Mouse (Mus musculus) limb, embryonic 13.5 days (tissue): Measurements from ENCODE around the gene Etv5. TPM values are rescaled to one million over a fixed set of nuclear protein-coding genes. Genes with fewer than 3 reads are reported as not detected.

Experiments
- ATAC-seq: fragments of 200-750 bp; cut with Nextera tagmentation; 2 replicates; pipeline ENCODE4 v1.8.0; 2017; ENCODE audit warnings: low read depth, moderate number of reproducible peaks, moderate TSS enrichment; ENCODE audit not compliant: low FRiP score
- H3K27ac ChIP-seq: fragments of 300-500 bp; sonication (generic); 2 replicates; pipeline ENCODE4 v1.5.1; 2015; ENCODE audit warnings: inconsistent platforms, mild to moderate bottlenecking, moderate library complexity
- H3K27me3 ChIP-seq: fragments of 300-500 bp; sonication (generic); 2 replicates; pipeline ENCODE4 v1.6.1; 2015; ENCODE audit warnings: mild to moderate bottlenecking, inconsistent platforms
- H3K36me3 ChIP-seq: fragments of 300-500 bp; sonication (generic); 2 replicates; pipeline ENCODE4 v1.6.1; 2015; ENCODE audit warnings: inconsistent platforms, mild to moderate bottlenecking, moderate library complexity
- H3K4me1 ChIP-seq: fragments of 300-500 bp; sonication (generic); 2 replicates; pipeline ENCODE4 v1.6.1; 2015; ENCODE audit warnings: inconsistent platforms
- H3K4me2 ChIP-seq: fragments of 300-500 bp; sonication (generic); replicated peaks from 2 replicates; pipeline ENCODE4 v1.6.1; 2015; ENCODE audit warnings: inconsistent platforms, mild to moderate bottlenecking, moderate library complexity
- H3K4me3 ChIP-seq: fragments of 300-500 bp; sonication (generic); 2 replicates; pipeline ENCODE4 v1.5.1; 2015; ENCODE audit warnings: moderate library complexity, mild to moderate bottlenecking, inconsistent platforms
- H3K9ac ChIP-seq: fragments of 300-500 bp; sonication (generic); 2 replicates; pipeline ENCODE4 v1.6.1; 2015; ENCODE audit warnings: mild to moderate bottlenecking, inconsistent platforms
- H3K9me3 ChIP-seq: fragments of 300-500 bp; sonication (generic); 2 replicates; pipeline ENCODE4 v1.6.1; 2016; ENCODE audit warnings: inconsistent platforms
- WGBS: fragments of 180-500 bp; shearing (Covaris S2); methylation state at CpG from one replicate; pipeline ENCODE4 v1.1.7; 2015; 5-methylcytosine and 5-hydroxymethylcytosine counted together
- polyA plus RNA-seq: library from polyadenylated mRNA; unstranded; fragments of >200 nt; fragmentation: Nextera tagmentation; extraction: Ambion mirVana; gene quantifications from 2 replicates; pipeline ENCODE4 v1.2.1, GENCODE M21; 2015

The Etv5 gene
- polyA plus RNA-seq, 1 experiment from 2014 or later: 45.8 TPM

- H3K36me3 ChIP-seq: no peaks in the 10 kb centered on the region
- H3K27ac ChIP-seq: no peak overlapping the region
- H3K4me3 ChIP-seq: no peak overlapping the region
- no peaks in the 10 kb centered on the region for H3K9me3 ChIP-seq
- ATAC-seq: no peak
- peaks cover 34% of the 10 kb centered on the region for H3K4me1 ChIP-seq
- peaks cover 9% of the 10 kb centered on the region for H3K27me3 ChIP-seq
- 84% methylated on average over 7 of the region's 7 CpGs for WGBS
- no peak overlapping the region for H3K9ac ChIP-seq
- no peak overlapping the region for H3K4me2 ChIP-seq
Measured at GRCm38 (mm10) chr16:22442202-22442601, 2.7 kb upstream of the Etv5 start.

DNA sequence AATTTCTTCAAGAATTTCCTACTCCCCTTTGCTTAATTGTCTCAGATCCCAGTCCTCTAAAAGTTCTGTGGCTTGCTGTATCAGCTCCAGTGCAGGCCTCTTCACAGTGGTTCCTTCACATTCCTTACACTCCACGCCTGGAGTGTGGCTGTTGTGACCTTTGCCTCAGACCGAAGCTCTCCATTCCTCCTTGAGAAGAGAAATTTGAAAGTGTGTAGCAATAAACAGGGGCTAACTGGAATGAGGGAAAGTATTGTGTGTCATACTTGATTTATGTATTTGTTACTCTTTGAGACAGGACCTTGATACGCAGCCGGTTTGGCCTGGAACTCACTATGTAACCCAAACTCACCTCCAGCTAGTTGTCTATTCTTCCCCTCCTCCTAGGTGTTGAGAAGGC, 1.8 kb upstream of the Etv5 start:
- WGBS: 61% methylated on average over 4 of the region's 4 CpGs
- peaks cover 34% of the 10 kb centered on the region for H3K4me1 ChIP-seq
- no peak overlapping the region for H3K4me3 ChIP-seq
- ATAC-seq: no peak
- H3K36me3 ChIP-seq: no peaks in the 10 kb centered on the region
- no peak overlapping the region for H3K27ac ChIP-seq
- H3K9me3 ChIP-seq: no peaks in the 10 kb centered on the region
- H3K9ac ChIP-seq: no peak overlapping the region
- H3K27me3 ChIP-seq: peaks cover 9% of the 10 kb centered on the region
- H3K4me2 ChIP-seq: peak overlapping the region; percentile 96

DNA sequence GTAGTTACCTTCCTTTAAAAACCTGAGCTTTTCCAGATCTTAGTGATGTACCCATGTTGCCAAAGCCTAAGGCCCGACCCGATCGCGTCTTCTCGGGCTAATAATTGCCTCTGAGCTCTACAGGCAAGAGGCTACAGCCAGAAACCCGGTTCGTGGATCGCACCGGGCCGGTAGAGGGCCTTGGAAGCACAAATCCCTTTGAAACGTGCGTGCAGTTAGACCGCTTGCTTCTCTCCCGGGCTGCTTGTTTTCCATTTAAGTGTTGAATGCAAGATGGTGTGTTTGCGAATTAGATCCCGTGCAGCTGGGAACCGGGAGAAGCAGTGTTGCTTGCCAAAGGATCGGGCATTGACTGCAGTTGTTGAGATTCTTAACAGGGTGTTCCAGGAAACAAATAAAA, 750 bp upstream of the Etv5 start:
- H3K9me3 ChIP-seq: no peaks in the 10 kb centered on the region
- peaks cover 34% of the 10 kb centered on the region for H3K4me1 ChIP-seq
- H3K36me3 ChIP-seq: no peaks in the 10 kb centered on the region; the same call in 1 of the 2 replicates
- ATAC-seq: no peak
- H3K27me3 ChIP-seq: peaks cover 9% of the 10 kb centered on the region
- peak overlapping the region; percentile 52 for H3K9ac ChIP-seq
- peak overlapping the region; percentile 85 for H3K27ac ChIP-seq
- H3K4me3 ChIP-seq: peak overlapping the region; percentile 87
- peak overlapping the region; percentile 96 for H3K4me2 ChIP-seq
- under 1% methylated on average over 18 of the region's 18 CpGs for WGBS

DNA sequence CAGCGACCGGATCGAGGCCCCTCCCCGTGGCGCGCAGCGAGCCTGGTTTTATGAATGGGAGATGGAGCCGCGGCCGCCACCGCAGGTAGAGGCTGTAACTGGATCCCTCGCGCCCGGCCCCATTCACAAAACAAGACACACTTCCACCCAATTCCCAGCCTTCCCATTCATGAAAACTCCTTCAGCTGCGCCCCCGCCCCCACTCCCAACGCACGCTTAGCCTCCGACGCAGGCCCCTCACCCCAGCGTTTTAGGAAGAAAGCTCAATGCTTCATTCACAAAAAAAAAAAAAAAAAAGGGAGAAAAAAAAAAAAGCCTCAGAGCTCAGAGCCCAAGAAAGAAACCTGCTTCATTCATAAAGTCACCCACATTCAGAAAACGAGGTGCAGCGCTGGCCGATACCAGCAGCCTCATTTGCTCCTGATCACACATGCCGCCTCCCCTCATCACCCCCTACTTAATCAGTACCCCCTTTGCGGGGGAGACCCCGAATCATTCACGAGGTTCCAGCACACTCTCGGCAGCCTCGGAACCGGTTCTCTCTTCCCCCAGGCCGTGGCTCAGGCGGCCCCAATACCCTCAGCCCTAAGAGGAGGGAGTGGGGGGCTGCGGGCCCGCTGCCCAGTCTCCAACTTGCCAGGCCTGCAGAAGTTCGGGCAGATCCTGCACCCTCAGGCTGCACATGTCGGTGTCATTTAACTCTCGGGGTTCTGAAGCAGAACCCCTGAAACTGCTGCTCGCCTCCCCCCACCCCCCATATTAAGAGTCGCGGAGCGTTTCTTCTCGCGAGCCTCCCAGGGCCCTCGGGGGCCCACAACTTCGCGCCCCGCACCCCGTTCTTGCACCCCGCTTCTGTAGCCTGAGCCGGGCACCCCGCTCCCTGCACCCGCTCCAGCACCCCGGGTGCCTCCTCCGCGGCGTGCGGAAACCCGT, 812 bp downstream of the Etv5 start:
- Histone ChIP-seq H3K27ac (peak overlapping the region; percentile 78), H3K4me3 (peak overlapping the region; percentile 87), H3K36me3 (no peaks in the 10 kb centered on the region; the same call in 1 of the 2 replicates), H3K4me1 (peaks cover 38% of the 10 kb centered on the region), H3K27me3 (peaks cover 9% of the 10 kb centered on the region), H3K9me3 (no peaks in the 10 kb centered on the region), H3K9ac (peak overlapping the region; percentile 82), H3K4me2 (peak overlapping the region; percentile 96)
- WGBS: under 1% methylated on average over 59 of the region's 59 CpGs
- peak; percentile 24 for ATAC-seq

DNA sequence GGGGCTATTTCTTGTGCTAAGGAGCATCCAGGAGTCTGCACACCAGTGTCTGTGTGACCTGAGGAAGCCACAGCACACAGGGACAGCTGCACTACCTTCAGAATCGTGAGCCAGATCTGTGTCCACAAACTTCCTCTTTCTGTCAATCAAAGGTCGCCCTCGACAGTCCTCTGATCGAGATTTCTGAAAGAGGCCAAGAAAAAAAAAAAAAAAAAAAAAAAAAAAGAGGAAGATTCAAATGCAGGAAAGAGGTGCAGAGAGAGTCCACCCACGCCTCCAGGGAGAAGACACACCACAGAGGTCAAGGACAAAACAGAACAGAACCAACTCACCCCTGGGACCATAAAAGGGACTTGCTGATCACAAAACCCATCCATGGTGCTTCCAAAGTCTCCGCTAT, 3.4 kb downstream of the Etv5 start:
- 64% methylated on average over 6 of the region's 6 CpGs for WGBS
- no peak overlapping the region for H3K27ac ChIP-seq
- H3K4me1 ChIP-seq: peaks cover 35% of the 10 kb centered on the region
- ATAC-seq: no peak
- no peaks in the 10 kb centered on the region for H3K9me3 ChIP-seq
- no peak overlapping the region for H3K9ac ChIP-seq
- H3K4me2 ChIP-seq: no peak overlapping the region
- H3K4me3 ChIP-seq: no peak overlapping the region
- H3K27me3 ChIP-seq: peaks cover 4% of the 10 kb centered on the region
- peaks cover 3% of the 10 kb centered on the region for H3K36me3 ChIP-seq

- H3K27me3 ChIP-seq: 0 out of 2 replicates have a peak, but pooled peaks cover 2% of the 10 kb centered on the region
- peaks cover 40% of the 10 kb centered on the region for H3K4me1 ChIP-seq
- no peak for ATAC-seq
- no peak overlapping the region for H3K27ac ChIP-seq
- H3K36me3 ChIP-seq: peaks cover 3% of the 10 kb centered on the region
- no peaks in the 10 kb centered on the region for H3K9me3 ChIP-seq
- H3K9ac ChIP-seq: no peak overlapping the region
- H3K4me2 ChIP-seq: peak overlapping the region; percentile 38
- no peak overlapping the region for H3K4me3 ChIP-seq
- 49% methylated on average over 5 of the region's 5 CpGs for WGBS
Measured at GRCm38 (mm10) chr16:22434530-22434929, 5.0 kb downstream of the Etv5 start.

DNA sequence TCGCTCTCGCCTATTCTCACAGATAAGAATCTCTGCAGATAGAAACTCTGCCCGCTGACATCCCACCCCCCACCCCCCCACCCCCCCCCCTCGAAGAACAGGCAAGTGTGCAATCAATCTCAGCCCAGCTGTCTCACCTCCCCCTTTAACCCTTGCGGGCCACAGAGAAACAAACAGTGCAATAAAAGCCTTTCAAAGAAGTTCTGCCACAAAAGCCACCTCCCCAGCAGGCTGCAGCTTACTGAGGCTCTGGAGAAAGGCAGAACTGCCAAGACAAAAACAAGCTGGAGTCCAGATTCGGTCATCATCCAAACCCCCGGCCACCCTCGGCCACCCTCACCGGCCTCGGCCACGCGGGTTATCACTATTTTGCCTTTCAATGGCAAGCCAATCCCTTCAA, 5.6 kb downstream of the Etv5 start:
- H3K36me3 ChIP-seq: peaks cover 3% of the 10 kb centered on the region
- ATAC-seq: no peak
- no peak overlapping the region for H3K9ac ChIP-seq
- H3K4me1 ChIP-seq: peaks cover 45% of the 10 kb centered on the region
- no peak overlapping the region for H3K27ac ChIP-seq
- 0 out of 2 replicates have a peak, but pooled peaks cover 2% of the 10 kb centered on the region for H3K27me3 ChIP-seq
- no peak overlapping the region for H3K4me3 ChIP-seq
- peak overlapping the region; percentile 38 for H3K4me2 ChIP-seq
- WGBS: 18% methylated on average over 12 of the region's 12 CpGs
- H3K9me3 ChIP-seq: no peaks in the 10 kb centered on the region

- Histone ChIP-seq H3K27me3 (no peaks in the 10 kb centered on the region), H3K9me3 (no peaks in the 10 kb centered on the region), H3K4me3 (no peak overlapping the region), H3K27ac (no peak overlapping the region), H3K9ac (no peak overlapping the region), H3K36me3 (peaks cover 3% of the 10 kb centered on the region), H3K4me2 (no peak overlapping the region), H3K4me1 (peaks cover 47% of the 10 kb centered on the region)
- ATAC-seq: no peak
- 83% methylated on average over 12 of the region's 12 CpGs for WGBS
Measured at GRCm38 (mm10) chr16:22431773-22432172, 7.7 kb downstream of the Etv5 start.

GRCm38 (mm10) chr16:22431335-22431734, 8.2 kb downstream of the Etv5 start:
- Histone ChIP-seq H3K9me3 (no peaks in the 10 kb centered on the region), H3K27me3 (no peaks in the 10 kb centered on the region), H3K36me3 (peaks cover 3% of the 10 kb centered on the region), H3K27ac (no peak overlapping the region), H3K9ac (no peak overlapping the region), H3K4me3 (no peak overlapping the region), H3K4me2 (no peak overlapping the region), H3K4me1 (peaks cover 47% of the 10 kb centered on the region)
- no peak for ATAC-seq
- WGBS: 56% methylated on average over 2 of the region's 2 CpGs

DNA sequence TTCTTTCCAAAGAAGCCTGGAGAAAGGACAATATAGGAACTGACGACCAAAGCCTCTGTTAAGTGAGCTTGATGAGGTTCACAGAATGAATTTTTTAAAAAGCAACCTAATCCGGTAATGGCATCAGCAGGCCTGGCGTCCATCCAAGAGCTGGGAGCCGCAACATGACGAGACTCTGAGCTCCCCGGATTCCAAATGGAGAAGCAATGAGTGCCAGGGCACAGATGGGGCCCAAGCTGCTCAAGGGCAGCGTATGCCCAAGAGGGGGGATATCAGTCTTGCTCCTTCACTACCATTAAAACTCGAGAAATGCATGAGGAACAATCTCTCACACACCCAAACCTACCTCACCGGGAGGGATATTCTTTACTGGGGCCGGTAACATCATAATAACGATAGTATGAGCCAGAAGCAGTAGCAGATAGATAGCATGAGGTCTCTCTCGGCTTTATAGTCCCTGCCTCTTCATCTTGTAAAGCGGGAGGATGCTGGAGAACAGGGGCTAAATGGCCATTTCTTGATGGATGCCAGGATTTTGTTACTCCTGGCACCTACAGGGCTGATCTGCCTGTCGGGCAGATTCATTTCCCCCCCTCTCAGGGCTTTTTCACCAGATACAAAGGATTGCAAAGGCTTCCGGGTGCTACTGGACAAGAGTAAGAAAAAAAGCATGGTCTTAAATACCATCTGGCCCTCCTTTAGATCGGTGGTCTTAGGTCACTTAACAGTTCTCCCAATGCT, 9.1 kb downstream of the Etv5 start:
- Histone ChIP-seq H3K9ac (no peak overlapping the region), H3K9me3 (no peaks in the 10 kb centered on the region), H3K4me1 (peaks cover 47% of the 10 kb centered on the region), H3K27me3 (no peaks in the 10 kb centered on the region), H3K4me3 (no peak overlapping the region), H3K4me2 (0 out of 2 replicates have a peak overlapping the region, but pooled peaks have one; percentile 5), H3K36me3 (peaks cover 12% of the 10 kb centered on the region), H3K27ac (peak overlapping the region; percentile 84; the same call in 1 of the 2 replicates)
- ATAC-seq: no peak
- WGBS: 55% methylated on average over 16 of the region's 16 CpGs

DNA sequence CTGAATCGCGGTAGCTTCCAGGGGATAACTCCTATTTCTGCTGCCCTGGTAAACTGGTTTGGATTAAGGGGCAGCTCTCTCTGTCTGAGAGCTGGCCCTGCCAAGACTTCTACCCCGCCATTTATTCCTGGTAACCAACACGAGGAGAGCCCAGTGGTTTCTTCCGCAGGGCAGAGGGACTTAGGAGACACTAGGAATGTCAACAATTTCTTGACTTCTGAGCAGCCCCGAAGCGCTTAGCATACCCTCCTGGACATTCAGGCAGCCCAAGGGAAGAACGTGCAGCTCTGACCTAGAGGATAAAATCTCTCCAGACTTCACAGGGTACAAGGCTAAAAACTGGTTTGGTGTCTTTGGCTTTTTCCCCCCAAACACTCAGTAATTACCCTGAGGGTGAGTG, 10.1 kb downstream of the Etv5 start:
- no peaks in the 10 kb centered on the region for H3K27me3 ChIP-seq
- peaks cover 42% of the 10 kb centered on the region for H3K4me1 ChIP-seq
- H3K4me2 ChIP-seq: peak overlapping the region; percentile 52
- peak overlapping the region; percentile 12; the same call in 1 of the 2 replicates for H3K4me3 ChIP-seq
- H3K9ac ChIP-seq: no peak overlapping the region
- 21% methylated on average over 8 of the region's 8 CpGs for WGBS
- H3K36me3 ChIP-seq: peaks cover 18% of the 10 kb centered on the region
- H3K27ac ChIP-seq: peak overlapping the region; percentile 84
- H3K9me3 ChIP-seq: no peaks in the 10 kb centered on the region
- ATAC-seq: 0 out of 2 replicates have a peak, but pooled peaks have one; percentile 1

GRCm38 (mm10) chr16:22428853-22429341, 10.6 kb downstream of the Etv5 start:
- Histone ChIP-seq H3K27me3 (no peaks in the 10 kb centered on the region), H3K4me1 (peaks cover 38% of the 10 kb centered on the region), H3K9ac (no peak overlapping the region), H3K4me3 (peak overlapping the region; percentile 12), H3K27ac (peak overlapping the region; percentile 84), H3K4me2 (peak overlapping the region; percentile 52), H3K9me3 (no peaks in the 10 kb centered on the region), H3K36me3 (peaks cover 18% of the 10 kb centered on the region)
- 14% methylated on average over 9 of the region's 9 CpGs for WGBS
- peak; percentile 88 for ATAC-seq
